Mouse (Mus musculus) embryonic facial prominence, embryonic 15.5 days (tissue): ENCODE measurements around the gene Cadm1. TPM values are rescaled to one million over a fixed set of nuclear protein-coding genes. Genes with fewer than 3 reads are reported as not detected.

Source experiments
- ATAC-seq: fragments of 200-750 bp; cut with Nextera tagmentation; 2 replicates; pipeline ENCODE4 v1.8.0; 2017; ENCODE audit warnings: low read depth, moderate TSS enrichment; ENCODE audit not compliant: insufficient number of reproducible peaks, low FRiP score, low TSS enrichment
- H3K27ac ChIP-seq: fragments of 300-500 bp; sonication (generic); replicated peaks from 2 replicates; pipeline ENCODE4 v1.5.1; 2015; ENCODE audit warnings: mild to moderate bottlenecking, inconsistent platforms
- H3K27me3 ChIP-seq: fragments of 300-500 bp; sonication (generic); 2 replicates; pipeline ENCODE4 v1.6.1; 2015; ENCODE audit warnings: inconsistent platforms
- H3K36me3 ChIP-seq: fragments of 300-500 bp; sonication (generic); 2 replicates; pipeline ENCODE4 v1.6.1; 2015; ENCODE audit warnings: mild to moderate bottlenecking, inconsistent platforms
- H3K4me1 ChIP-seq: fragments of 300-500 bp; sonication (generic); 2 replicates; pipeline ENCODE4 v1.6.1; 2015; ENCODE audit warnings: inconsistent platforms
- H3K4me2 ChIP-seq: fragments of 300-500 bp; sonication (generic); replicated peaks from 2 replicates; pipeline ENCODE4 v1.6.1; 2015; ENCODE audit warnings: mild to moderate bottlenecking, inconsistent platforms
- H3K4me3 ChIP-seq: fragments of 300-500 bp; sonication (generic); replicated peaks from 2 replicates; pipeline ENCODE4 v1.5.1; 2015; ENCODE audit warnings: mild to moderate bottlenecking, inconsistent platforms
- H3K9ac ChIP-seq: fragments of 300-500 bp; sonication (generic); 2 replicates; pipeline ENCODE4 v1.6.1; 2015; ENCODE audit warnings: inconsistent platforms
- H3K9me3 ChIP-seq: fragments of 300-500 bp; sonication (generic); replicated peaks from 2 replicates; pipeline ENCODE4 v1.6.1; 2016; ENCODE audit warnings: inconsistent platforms
- WGBS: fragments of 180-500 bp; shearing (Covaris S2); methylation state at CpG from one replicate; pipeline ENCODE4 v1.1.7; 2015; 5-methylcytosine and 5-hydroxymethylcytosine counted together
- polyA plus RNA-seq: library from polyadenylated mRNA; unstranded; fragments of >200 nt; fragmentation: Nextera tagmentation; extraction: Ambion mirVana; gene quantifications from 2 replicates; pipeline ENCODE4 v1.2.1, GENCODE M21; 2015

The Cadm1 gene
- polyA plus RNA-seq, 1 experiment from 2014 or later, result 65.2 TPM

DNA sequence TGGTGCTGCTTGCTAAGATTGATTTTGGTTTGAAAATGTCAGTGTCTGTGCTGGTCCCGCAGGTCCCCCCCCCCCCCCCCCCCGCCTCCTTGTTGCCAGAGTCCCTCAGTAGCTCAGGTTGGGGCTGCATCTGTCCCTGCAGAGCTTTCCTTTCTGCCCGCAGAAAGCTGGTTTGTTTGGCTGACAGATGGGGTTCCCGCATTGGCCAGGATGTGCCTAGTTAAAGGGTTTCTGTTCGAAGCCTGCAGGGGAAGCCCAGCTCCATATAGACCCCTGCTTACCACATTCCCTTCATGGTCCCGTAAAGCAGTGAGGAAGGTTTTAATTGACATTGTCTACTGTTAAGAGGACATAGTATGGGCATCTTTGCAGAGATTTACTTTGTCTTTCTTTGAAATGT is 78.9 kb downstream of the Cadm1 start:
- no peak for ATAC-seq
- no peak overlapping the region for H3K9ac ChIP-seq
- 39% methylated on average over 6 of the region's 6 CpGs for WGBS

DNA sequence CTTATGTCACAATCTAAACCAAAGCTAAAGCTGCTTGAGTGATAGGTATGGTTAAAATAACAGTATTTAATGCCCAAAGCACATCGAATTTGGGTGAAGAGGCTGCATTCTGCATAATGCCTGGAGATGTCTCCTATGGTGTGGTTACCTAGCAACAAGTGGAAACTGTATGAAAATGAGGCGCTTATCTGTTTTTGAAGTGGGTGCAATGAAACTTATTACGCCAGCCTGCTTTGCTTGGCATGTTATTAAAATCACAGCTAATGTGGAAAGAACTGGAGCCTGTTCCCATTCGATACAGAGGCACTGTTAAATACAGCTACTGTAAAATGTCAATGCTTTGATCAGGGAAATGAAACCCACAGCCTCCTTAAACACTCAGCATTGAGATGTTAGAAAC is 79.5 kb downstream of the Cadm1 start:
- ATAC-seq, result no peak
- Histone ChIP-seq H3K27ac (no peak overlapping the region), H3K4me2 (no peak overlapping the region), H3K9ac (no peak overlapping the region), H3K4me1 (0 out of 2 replicates have a peak, but pooled peaks cover 5% of the 10 kb centered on the region), H3K9me3 (no peaks in the 10 kb centered on the region), H3K36me3 (no peaks in the 10 kb centered on the region), H3K4me3 (no peak overlapping the region), H3K27me3 (no peaks in the 10 kb centered on the region)
- 74% methylated on average over 4 of the region's 4 CpGs for WGBS

More for the DNA sequence above, 78.9 kb downstream of the Cadm1 start:
- no peaks in the 10 kb centered on the region for H3K36me3 ChIP-seq
- peaks cover 2% of the 10 kb centered on the region; the same call in 1 of the 2 replicates for H3K27me3 ChIP-seq
- no peak overlapping the region for H3K4me3 ChIP-seq
- no peak overlapping the region for H3K27ac ChIP-seq
- H3K9me3 ChIP-seq, result no peaks in the 10 kb centered on the region
- 0 out of 2 replicates have a peak, but pooled peaks cover 5% of the 10 kb centered on the region for H3K4me1 ChIP-seq
- no peak overlapping the region for H3K4me2 ChIP-seq

DNA sequence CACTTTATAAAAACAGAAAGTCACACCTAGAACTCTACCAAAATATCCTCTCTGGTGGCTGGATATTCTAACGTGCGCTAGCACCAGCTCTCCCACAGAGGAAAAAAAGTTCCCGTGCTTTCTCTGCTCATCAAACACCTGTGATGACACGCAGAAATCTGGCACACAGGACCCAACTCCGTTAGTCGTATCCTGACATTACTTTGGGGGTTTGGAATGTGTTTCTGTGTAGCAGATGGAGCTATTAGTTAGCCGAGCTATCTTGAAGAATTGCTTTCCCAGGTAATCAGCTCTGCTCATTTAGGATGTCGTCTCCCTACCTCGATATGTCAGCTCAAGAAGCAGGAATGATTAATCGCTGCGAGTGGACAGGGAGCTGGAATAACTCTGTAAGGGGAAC is 80.3 kb downstream of the Cadm1 start:
- Histone ChIP-seq H3K4me3 (no peak overlapping the region), H3K9me3 (no peaks in the 10 kb centered on the region), H3K9ac (no peak overlapping the region), H3K4me2 (no peak overlapping the region), H3K36me3 (no peaks in the 10 kb centered on the region), H3K4me1 (0 out of 2 replicates have a peak, but pooled peaks cover 3% of the 10 kb centered on the region), H3K27ac (no peak overlapping the region), H3K27me3 (no peaks in the 10 kb centered on the region)
- no peak for ATAC-seq
- 61% methylated on average over 11 of the region's 11 CpGs for WGBS

DNA sequence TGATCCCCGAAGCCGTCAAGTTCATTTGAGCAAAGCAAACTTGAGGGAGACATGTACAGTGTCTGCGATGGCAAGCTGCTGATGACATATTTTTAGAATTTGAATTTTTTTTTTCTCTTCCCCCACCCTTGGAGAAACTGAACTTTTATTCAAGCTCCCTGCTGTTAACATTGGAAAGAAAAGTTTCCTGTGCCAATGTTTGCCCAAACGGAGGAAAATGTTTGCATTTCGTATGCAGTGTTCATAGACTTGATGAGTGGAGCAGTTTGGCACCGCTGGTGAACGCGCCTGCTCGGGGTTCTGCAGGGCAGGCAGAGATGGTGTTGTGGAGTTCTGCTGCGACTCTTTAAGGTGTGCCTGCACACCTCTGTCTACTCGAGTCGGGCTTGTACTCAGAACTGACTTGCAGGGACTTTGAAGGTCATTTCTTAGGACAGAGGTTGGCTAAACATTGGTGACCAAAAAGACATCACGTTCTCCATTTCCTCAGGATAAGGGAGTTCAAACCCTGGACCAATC is 83.0 kb downstream of the Cadm1 start:
- H3K36me3 ChIP-seq, result no peaks in the 10 kb centered on the region
- ATAC-seq, result no peak

DNA sequence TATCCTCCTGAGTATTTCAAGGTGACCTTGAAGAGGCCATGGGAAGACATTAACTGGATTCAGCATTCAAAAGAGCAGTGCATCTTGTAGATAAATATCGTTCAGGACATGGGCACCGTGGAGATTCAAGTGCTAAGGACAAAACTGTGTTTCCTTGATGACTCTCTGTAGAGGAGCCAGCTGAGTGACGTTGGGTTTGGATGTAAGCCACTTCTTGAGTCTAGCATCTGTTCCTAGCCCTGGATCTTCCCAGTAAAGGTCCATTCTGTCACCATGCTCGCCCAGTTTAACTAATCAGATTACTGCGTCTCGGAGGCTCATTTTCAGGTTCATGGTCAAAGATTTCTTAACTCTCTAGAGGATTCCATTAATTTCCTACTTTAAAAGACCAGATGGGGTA is 85.1 kb downstream of the Cadm1 start:
- WGBS, result 71% methylated on average over 6 of the region's 6 CpGs
- no peaks in the 10 kb centered on the region for H3K36me3 ChIP-seq
- ATAC-seq, result no peak
- no peaks in the 10 kb centered on the region for H3K27me3 ChIP-seq
- H3K27ac ChIP-seq, result no peak overlapping the region
- H3K9me3 ChIP-seq, result no peaks in the 10 kb centered on the region
- no peak overlapping the region for H3K9ac ChIP-seq
- no peak overlapping the region for H3K4me2 ChIP-seq
- H3K4me1 ChIP-seq, result 0 out of 2 replicates have a peak, but pooled peaks cover 3% of the 10 kb centered on the region
- H3K4me3 ChIP-seq, result no peak overlapping the region

More for the DNA sequence above, 83.0 kb downstream of the Cadm1 start:
- Histone ChIP-seq H3K27ac (no peak overlapping the region), H3K27me3 (no peaks in the 10 kb centered on the region), H3K9ac (no peak overlapping the region), H3K9me3 (no peaks in the 10 kb centered on the region), H3K4me1 (0 out of 2 replicates have a peak, but pooled peaks cover 3% of the 10 kb centered on the region), H3K4me2 (no peak overlapping the region), H3K4me3 (no peak overlapping the region)
- WGBS, result 66% methylated on average over 13 of the region's 13 CpGs

DNA sequence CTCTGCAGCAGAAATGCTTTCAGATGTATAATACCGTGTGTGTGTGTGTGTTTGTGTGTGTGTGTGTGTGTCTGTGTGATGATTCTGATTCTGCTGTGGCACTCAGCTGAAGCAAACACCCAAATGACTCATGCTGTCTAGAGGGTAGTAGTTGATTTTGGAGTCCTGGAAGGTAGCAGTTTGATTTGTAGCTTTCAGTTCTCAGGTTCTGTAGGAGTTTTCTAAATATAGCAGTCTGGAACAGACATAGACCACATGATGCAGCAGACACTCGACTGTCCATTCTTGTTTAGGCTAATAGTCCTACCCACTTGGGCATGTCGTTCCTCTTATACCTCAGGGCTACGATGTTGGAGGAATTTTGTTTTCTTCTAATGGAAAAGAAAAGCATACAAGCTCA is 86.4 kb downstream of the Cadm1 start:
- Histone ChIP-seq H3K4me1 (0 out of 2 replicates have a peak, but pooled peaks cover 3% of the 10 kb centered on the region), H3K36me3 (no peaks in the 10 kb centered on the region), H3K9ac (no peak overlapping the region), H3K4me3 (no peak overlapping the region), H3K27me3 (no peaks in the 10 kb centered on the region), H3K27ac (no peak overlapping the region), H3K4me2 (no peak overlapping the region), H3K9me3 (no peaks in the 10 kb centered on the region)
- WGBS, result 50% methylated on average over 4 of the region's 4 CpGs
- ATAC-seq, result no peak

DNA sequence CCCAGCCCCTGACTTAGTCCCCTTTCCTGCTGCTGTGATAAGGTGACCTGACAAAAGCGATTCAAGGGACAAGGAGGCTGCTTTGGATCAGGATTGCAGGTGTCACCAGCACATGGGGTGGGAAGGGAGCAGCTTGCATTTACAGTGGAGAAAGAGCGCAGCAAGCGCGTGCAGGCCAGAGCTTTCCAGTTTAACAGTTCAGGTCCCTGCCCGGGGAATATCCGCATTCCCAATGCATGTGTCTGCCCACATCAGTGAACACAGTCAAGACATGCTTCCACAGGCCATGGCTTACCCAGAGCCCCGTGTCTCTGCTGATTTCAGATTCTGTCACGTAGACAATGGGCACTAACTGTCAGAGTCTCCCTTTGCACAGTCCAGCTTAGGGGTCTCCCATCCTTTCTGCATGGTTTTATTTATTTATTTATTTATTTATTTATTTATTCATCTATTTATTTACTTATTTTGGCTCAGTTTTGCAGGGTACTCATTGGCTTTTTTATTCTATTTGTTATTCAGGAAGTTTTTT is 89.6 kb downstream of the Cadm1 start:
- H3K4me1 ChIP-seq, result peaks cover 10% of the 10 kb centered on the region
- H3K36me3 ChIP-seq, result no peaks in the 10 kb centered on the region
- no peaks in the 10 kb centered on the region for H3K9me3 ChIP-seq
- no peak overlapping the region for H3K4me3 ChIP-seq
- no peaks in the 10 kb centered on the region for H3K27me3 ChIP-seq
- no peak overlapping the region for H3K4me2 ChIP-seq
- no peak overlapping the region for H3K9ac ChIP-seq
- H3K27ac ChIP-seq, result no peak overlapping the region
- 69% methylated on average over 8 of the region's 8 CpGs for WGBS
- ATAC-seq, result no peak

DNA sequence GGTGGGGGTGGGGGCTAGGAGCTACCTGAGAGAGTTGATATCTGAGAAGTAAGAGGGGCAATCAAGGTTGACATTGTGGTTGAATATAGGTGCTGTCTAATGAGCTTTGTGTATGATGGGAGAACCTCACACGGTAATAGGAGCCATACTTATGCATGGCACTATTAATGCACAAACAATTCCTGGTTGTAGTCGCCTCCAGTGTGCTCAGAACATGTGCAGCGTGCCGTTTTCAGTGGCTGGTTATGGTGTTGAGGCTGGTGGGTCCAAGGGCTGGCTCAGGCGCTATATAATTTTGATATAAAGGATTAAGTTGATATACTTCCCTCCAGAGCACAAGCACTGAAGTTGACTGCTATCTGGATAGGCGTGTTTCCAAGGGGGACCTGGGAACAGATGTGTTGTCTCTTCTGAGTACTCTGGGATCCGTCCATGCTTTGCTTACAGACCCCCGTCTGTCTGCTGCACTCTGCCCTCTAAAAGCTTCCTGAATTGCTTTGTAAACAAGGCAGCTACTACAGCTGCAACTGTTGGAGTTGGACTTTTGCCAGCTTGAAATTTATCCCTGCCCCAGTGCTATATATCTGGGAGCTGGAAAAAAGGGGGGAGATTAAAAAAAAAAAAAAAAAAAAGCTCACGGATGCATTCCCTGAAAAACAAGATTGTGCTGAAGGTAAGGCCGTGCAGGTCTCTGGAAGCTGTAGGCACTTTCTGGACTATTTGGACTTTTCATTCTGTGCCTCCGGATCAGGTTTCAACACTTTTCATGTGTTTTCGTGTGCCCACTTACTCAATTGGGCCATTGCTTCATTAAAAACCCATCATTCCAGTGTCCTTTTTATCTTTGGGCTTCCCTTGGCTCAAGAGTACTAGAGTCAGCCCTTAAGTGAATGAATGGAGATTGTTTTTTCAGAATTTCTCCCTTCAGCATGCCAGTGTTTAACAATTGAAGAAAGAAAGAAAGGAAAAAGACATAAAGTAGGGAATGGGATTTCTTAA is 93.8 kb downstream of the Cadm1 start:
- 0 out of 2 replicates have a peak, but pooled peaks have one; percentile 29 for ATAC-seq
- no peak overlapping the region for H3K27ac ChIP-seq
- 45% methylated on average over 12 of the region's 12 CpGs for WGBS
- H3K4me3 ChIP-seq, result no peak overlapping the region
- H3K4me2 ChIP-seq, result no peak overlapping the region
- peaks cover 14% of the 10 kb centered on the region for H3K4me1 ChIP-seq
- no peaks in the 10 kb centered on the region for H3K27me3 ChIP-seq
- no peaks in the 10 kb centered on the region for H3K9me3 ChIP-seq
- H3K9ac ChIP-seq, result no peak overlapping the region
- H3K36me3 ChIP-seq, result no peaks in the 10 kb centered on the region

DNA sequence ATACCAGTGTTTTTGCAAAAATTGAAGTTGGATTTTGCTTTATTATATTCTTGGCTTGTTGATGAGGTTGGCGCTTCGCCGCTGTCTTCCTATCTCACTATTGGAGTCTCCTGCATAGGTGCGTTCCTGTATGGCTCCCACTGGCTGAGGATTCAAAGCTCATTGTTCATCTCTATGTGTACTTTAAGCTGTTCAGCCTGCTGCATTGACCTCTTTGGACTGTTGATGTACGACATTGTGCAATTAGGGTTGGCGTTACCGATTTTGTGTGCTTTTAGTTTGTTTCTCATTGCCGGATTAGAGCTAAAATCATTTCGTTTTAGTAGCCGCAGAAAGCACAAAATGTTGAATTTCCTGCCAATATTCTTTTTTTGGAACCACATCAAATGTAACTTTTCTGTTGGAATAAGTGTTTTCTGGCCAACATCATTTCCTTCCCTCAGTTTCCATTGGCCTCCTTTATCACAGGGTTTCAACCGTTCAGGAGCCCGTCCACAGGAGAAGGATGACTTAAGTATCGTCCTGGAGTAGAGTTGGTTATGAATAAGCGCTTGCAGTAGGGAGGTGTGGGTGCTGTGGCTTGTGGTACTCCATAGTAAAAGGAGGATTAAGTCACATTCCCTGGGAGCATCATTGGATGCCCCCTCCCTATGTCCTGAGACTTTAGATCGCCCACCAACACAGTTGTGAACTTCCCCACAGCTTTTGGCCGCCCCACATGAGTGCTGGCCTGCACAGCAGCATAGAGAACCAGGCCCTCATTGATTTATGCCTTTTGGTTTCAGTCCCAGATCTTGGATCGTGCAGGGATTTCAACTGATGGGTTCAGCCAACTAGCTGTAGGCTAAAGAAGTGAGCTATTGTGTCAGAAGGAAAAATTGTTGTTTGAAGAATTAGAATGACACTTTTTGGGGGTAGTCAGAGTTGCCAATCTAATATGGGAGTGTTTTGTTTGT is 94.9 kb downstream of the Cadm1 start:
- ATAC-seq, result no peak; the same call in 1 of the 2 replicates
- Histone ChIP-seq H3K27ac (peak overlapping the region; percentile 39), H3K4me2 (no peak overlapping the region), H3K36me3 (no peaks in the 10 kb centered on the region), H3K4me1 (peaks cover 14% of the 10 kb centered on the region), H3K9ac (no peak overlapping the region), H3K4me3 (no peak overlapping the region), H3K27me3 (no peaks in the 10 kb centered on the region), H3K9me3 (no peaks in the 10 kb centered on the region)
- WGBS, result 74% methylated on average over 17 of the region's 17 CpGs

DNA sequence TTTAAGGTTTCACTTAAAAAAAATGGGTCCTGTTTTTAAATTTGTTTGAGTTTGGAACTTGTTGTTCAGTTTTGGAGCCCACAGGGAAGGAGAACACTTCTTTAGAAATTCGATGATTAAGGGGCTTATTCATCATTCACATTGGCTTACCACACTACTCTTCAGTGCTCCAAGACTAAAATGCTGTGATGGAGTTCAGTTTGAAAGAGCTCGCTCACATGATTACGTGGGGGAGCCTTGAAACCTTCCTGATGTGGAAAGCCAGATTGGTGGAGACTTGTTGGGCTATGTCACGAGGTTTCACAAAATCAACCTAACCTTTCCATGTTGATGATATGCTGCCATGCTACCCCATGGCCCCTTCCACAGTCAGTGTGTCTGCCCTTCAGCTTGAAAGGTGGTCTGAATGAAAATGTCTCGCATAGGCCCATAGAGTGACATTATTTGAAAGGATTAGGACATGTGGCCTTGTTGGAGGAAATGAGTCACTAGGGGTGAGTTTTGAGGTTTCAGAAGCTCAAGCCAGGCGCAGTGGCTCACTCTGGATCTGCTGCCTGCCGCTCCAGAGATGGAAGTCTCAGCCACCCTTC is 95.7 kb downstream of the Cadm1 start:
- ATAC-seq, result no peak
- H3K27me3 ChIP-seq, result no peaks in the 10 kb centered on the region

More for the DNA sequence above, 95.7 kb downstream of the Cadm1 start:
- Histone ChIP-seq H3K9ac (no peak overlapping the region), H3K9me3 (no peaks in the 10 kb centered on the region), H3K4me2 (no peak overlapping the region), H3K27ac (0 out of 2 replicates have a peak overlapping the region, but pooled peaks have one; percentile 18), H3K4me1 (peaks cover 14% of the 10 kb centered on the region), H3K4me3 (no peak overlapping the region), H3K36me3 (no peaks in the 10 kb centered on the region)
- 77% methylated on average over 7 of the region's 7 CpGs for whole genome bisulfite sequencing
